Mouse (Mus musculus) kidney, postnatal 0 days (tissue): ENCODE data around the gene Thap11. TPM values are rescaled to one million over a fixed set of nuclear protein-coding genes. Genes with fewer than 3 reads are reported as not detected.
A peak's percentile ranks its signal among the peaks of the same experiment; 100 is the strongest.

Source experiments
- ATAC-seq: fragments of 200-750 bp; cut with Nextera tagmentation; replicated peaks from 2 replicates; pipeline ENCODE4 v1.8.0; 2017; ENCODE audit warnings: low read depth, moderate number of reproducible peaks, moderate TSS enrichment, moderate library complexity; ENCODE audit not compliant: low FRiP score
- DNase-seq: peaks from one replicate; pipeline ENCODE4 v3.0.0-alpha.2; 2016; ENCODE audit warnings: low spot score
- H3K27ac ChIP-seq: fragments of 300-500 bp; sonication (generic); 2 replicates; pipeline ENCODE4 v1.5.1; 2014; ENCODE audit warnings: mild to moderate bottlenecking
- H3K27me3 ChIP-seq: fragments of 300-500 bp; sonication (generic); 2 replicates; pipeline ENCODE4 v1.6.1; 2014; ENCODE audit warnings: low read length, mixed read lengths; ENCODE audit not compliant: insufficient read depth
- H3K36me3 ChIP-seq: fragments of 300-500 bp; sonication (generic); 2 replicates; pipeline ENCODE4 v1.6.1; 2014; ENCODE audit warnings: low read length, mixed read lengths; ENCODE audit not compliant: insufficient read depth
- H3K4me1 ChIP-seq: fragments of 300-500 bp; sonication (generic); replicated peaks from 2 replicates; pipeline ENCODE4 v1.6.1; 2014; ENCODE audit warnings: antibody characterized with exemption, low read length, mixed read lengths; ENCODE audit not compliant: insufficient read depth
- H3K4me2 ChIP-seq: fragments of 300-500 bp; sonication (generic); 2 replicates; pipeline ENCODE4 v1.6.1; 2014; ENCODE audit warnings: mild to moderate bottlenecking, low read length, moderate library complexity, mixed read lengths
- H3K4me3 ChIP-seq: fragments of 300-500 bp; sonication (generic); replicated peaks from 2 replicates; pipeline ENCODE4 v1.5.1; 2014; ENCODE audit warnings: low read depth, low read length
- H3K9ac ChIP-seq: fragments of 300-500 bp; sonication (generic); 2 replicates; pipeline ENCODE4 v1.6.1; 2014; ENCODE audit warnings: low read depth, low read length
- H3K9me3 ChIP-seq: fragments of 300-500 bp; sonication (generic); replicated peaks from 2 replicates; pipeline ENCODE4 v1.6.1; 2016; ENCODE audit warnings: low read length, inconsistent platforms, mixed read lengths
- CTCF ChIP-seq: IDR thresholded peaks from 2 replicates; pipeline ENCODE4 v1.5.1; 2016; ENCODE audit warnings: antibody characterized with exemption, low read depth, mild to moderate bottlenecking, moderate library complexity
- WGBS: fragments of 180-500 bp; shearing (Covaris S2); extraction: QIAGEN DNeasy Blood & Tissue Kit; methylation state at CpG from one replicate; pipeline ENCODE4 v1.1.7; 2014; 5-methylcytosine and 5-hydroxymethylcytosine counted together
- polyA plus RNA-seq: library from polyadenylated mRNA; unstranded; fragments of >200 nt; fragmentation: Nextera tagmentation; extraction: Ambion mirVana; gene quantifications from 2 replicates; pipeline ENCODE4 v1.2.1, GENCODE M21; 2015

Thap11 gene
- polyA plus RNA-seq, 1 experiment from 2014 or later: 60.8 TPM

- Histone ChIP-seq H3K4me1 (peaks cover 19% of the 10 kb centered on the region), H3K27me3 (no peaks in the 10 kb centered on the region), H3K9ac (peak overlapping the region; percentile 96), H3K27ac (no peak overlapping the region; the same call in 1 of the 2 replicates), H3K36me3 (peaks cover 8% of the 10 kb centered on the region; the same call in 1 of the 2 replicates), H3K4me3 (peak overlapping the region; percentile 97), H3K4me2 (peak overlapping the region; percentile 77), H3K9me3 (no peaks in the 10 kb centered on the region)
- peak; percentile 53 for TF ChIP-seq CTCF
- no peak for ATAC-seq
- WGBS: 0% methylated on average over 1 of the region's 1 CpGs
- DNase-seq: peak; percentile 65
Observed at GRCm38 (mm10) chr8:105861951-105862350, 7.0 kb downstream of the Thap11 start.

- H3K27ac ChIP-seq: no peak overlapping the region
- H3K9ac ChIP-seq: no peak overlapping the region
- TF ChIP-seq CTCF: peak; percentile 61
- H3K4me1 ChIP-seq: peaks cover 8% of the 10 kb centered on the region
- peaks cover 22% of the 10 kb centered on the region for H3K36me3 ChIP-seq
- H3K9me3 ChIP-seq: no peaks in the 10 kb centered on the region
- no peak overlapping the region for H3K4me3 ChIP-seq
- no peak for ATAC-seq
- peak; percentile 22 for DNase-seq
- 84% methylated on average over 6 of the region's 6 CpGs for WGBS
- no peaks in the 10 kb centered on the region for H3K27me3 ChIP-seq
- H3K4me2 ChIP-seq: no peak overlapping the region
Observed at GRCm38 (mm10) chr8:105866364-105867029, 11.6 kb downstream of the Thap11 start.

- Histone ChIP-seq H3K36me3 (peaks cover 36% of the 10 kb centered on the region), H3K4me2 (no peak overlapping the region), H3K4me3 (no peak overlapping the region), H3K9me3 (no peaks in the 10 kb centered on the region), H3K4me1 (no peaks in the 10 kb centered on the region), H3K27ac (no peak overlapping the region), H3K9ac (no peak overlapping the region), H3K27me3 (no peaks in the 10 kb centered on the region)
- DNase-seq (peak; percentile 15), ATAC-seq (no peak)
- WGBS: 79% methylated on average over 6 of the region's 6 CpGs
- no peak for TF ChIP-seq CTCF
Observed at GRCm38 (mm10) chr8:105874301-105874700, 19.4 kb downstream of the Thap11 start.

- peaks cover 37% of the 10 kb centered on the region for H3K36me3 ChIP-seq
- H3K4me2 ChIP-seq: peak within 1 kb of the TSS; percentile 80
- peak; percentile 90 for DNase-seq
- 0 out of 2 replicates have a peak, but pooled peaks cover 9% of the 10 kb centered on the region for H3K4me1 ChIP-seq
- peak; percentile 87 for ATAC-seq
- no peaks in the 10 kb centered on the region for H3K27me3 ChIP-seq
- no peak; the same call in 1 of the 2 replicates for TF ChIP-seq CTCF
- WGBS: under 1% methylated on average over 45 of the region's 45 CpGs
- peak within 1 kb of the TSS; percentile 89 for H3K9ac ChIP-seq
- H3K4me3 ChIP-seq: peak within 1 kb of the TSS; percentile 93
- H3K27ac ChIP-seq: peak within 1 kb of the TSS; percentile 78
- no peaks in the 10 kb centered on the region for H3K9me3 ChIP-seq
Observed at GRCm38 (mm10) chr8:105880754-105881520, 26.0 kb downstream of the Thap11 start, which contains the start of gene Edc4. Edc4 (plus strand) TSS chr8:105880881.

GRCm38 (mm10) chr8:105889756-105890465, 35.0 kb downstream of the Thap11 start:
- Histone ChIP-seq H3K9ac (no peak overlapping the region), H3K4me1 (no peaks in the 10 kb centered on the region), H3K27me3 (no peaks in the 10 kb centered on the region), H3K27ac (no peak overlapping the region), H3K9me3 (no peaks in the 10 kb centered on the region), H3K4me2 (no peak overlapping the region), H3K36me3 (peaks cover 65% of the 10 kb centered on the region), H3K4me3 (no peak overlapping the region)
- no peak for DNase-seq
- 95% methylated on average over 12 of the region's 12 CpGs for WGBS
- ATAC-seq: no peak
- no peak for TF ChIP-seq CTCF

GRCm38 (mm10) chr8:105890870-105891269, 35.9 kb downstream of the Thap11 start:
- Histone ChIP-seq H3K4me1 (no peaks in the 10 kb centered on the region), H3K4me3 (no peak overlapping the region), H3K36me3 (peaks cover 59% of the 10 kb centered on the region), H3K4me2 (no peak overlapping the region), H3K27me3 (no peaks in the 10 kb centered on the region), H3K9me3 (no peaks in the 10 kb centered on the region), H3K9ac (no peak overlapping the region), H3K27ac (no peak overlapping the region)
- ATAC-seq (no peak), DNase-seq (no peak)
- no peak for TF ChIP-seq CTCF
- 81% methylated on average over 6 of the region's 6 CpGs for WGBS
